Mouse (Mus musculus) kidney, postnatal 10 days (tissue): Measurements from ENCODE around the gene Fndc3b.
A peak's percentile ranks its signal among the peaks of the same experiment; 100 is the strongest.

Experiments used
- DNase-seq: peaks from one replicate; pipeline ENCODE4 v3.0.0; 2021; ENCODE audit warnings: mixed read lengths

The Fndc3b gene

DNA sequence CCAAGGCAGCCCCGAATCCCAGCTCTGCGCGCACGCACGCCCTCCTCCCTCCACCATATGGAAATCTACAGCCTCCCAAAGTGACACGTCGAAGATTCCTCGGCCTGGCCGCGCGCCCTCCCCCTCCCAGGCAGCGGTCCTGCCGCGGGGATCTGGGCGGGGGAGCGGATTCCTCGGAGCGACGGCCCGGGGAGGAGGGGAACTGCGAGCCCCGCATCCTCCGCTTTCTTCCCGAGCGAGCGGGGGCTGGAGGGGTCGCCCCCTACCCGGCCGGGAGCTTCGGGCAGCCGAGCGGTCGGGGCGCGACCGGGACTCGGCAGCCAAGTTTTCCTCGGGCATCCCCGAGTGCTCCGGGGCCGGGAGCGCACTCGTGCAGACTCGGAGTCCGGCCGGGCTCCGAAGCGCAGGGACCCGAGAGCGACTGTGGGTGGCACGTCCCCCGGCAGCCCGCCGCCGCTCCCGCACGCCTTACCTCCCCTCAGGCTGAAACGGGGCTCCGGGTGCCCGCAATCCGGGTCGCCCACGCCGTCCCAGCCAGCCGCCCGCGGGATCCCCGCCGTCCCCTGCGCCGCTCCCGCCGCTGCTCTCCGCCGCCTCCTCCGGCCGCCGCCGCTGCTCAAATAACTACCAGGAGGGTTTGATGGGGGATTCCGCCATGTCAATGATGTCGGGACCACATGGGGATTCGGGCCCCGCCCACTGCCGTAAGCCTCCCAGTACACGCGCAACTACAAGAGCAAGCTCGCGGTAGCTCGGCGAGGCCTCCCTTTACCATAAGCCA, at the start of gene Fndc3b:
Gene Fndc3b, minus strand, starts transcription at position 660 of the 781 bp plus-strand sequence.
- DNase-seq, result peak; percentile 97

DNA sequence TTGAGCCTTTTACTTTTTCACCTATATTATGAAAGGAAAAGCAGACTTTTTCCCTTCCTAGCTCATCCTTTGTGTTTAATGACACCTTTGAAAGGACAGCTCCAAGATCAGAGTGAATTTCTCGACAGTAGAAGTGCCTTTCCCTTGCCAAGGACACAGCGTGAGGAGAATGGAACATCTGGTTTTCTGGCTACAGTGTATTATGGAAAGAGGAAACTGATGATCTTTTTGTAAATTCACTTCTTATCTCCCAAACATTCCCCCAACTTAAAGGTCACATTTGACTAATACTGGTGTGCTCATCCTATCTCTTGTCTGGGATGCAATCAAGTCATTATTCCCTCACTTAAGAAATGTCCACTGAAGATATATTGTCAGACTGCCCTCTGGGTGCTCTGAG, 49.2 kb upstream of the Fndc3b start:
- DNase-seq, result no peak

DNA sequence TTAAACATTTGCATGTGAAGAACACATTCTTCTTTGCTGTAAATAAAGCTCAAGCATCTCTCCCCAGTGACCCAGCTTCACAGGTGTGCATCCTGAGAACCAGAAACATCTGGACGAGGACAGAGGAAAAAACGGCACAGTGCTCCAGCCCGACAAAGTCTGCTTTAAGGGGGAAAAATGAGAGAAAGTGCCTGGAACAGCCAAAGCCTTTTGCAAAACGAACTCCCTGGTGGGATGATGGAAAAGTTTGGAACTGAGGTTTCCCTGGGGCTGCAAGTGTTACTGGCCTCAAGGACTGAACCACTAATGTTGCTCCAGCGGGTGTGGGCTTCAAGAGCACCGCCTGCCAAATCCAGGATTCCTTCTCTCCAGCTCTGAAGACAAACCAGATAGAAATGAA, 47.9 kb upstream of the Fndc3b start:
- DNase-seq, result no peak

DNA sequence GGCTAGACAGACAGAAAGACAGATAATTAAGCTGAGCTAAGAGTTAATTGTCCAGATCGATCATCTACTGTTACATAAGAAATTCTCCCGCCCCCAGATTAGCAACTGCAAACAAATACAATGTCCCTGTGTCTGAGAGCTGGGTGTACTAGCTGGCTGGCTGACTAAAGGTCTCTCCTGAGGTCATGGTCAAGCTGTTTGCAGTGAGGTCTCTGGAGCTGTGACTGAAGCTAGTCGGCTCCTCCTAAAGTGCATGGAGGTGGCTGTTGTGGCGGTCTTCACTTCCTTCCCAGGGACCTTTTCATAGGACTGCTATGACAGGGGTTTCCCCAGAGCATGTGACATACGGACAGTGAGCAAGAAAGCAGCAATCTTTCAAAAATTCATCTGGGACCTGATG, 40.5 kb upstream of the Fndc3b start:
- DNase-seq, result no peak

DNA sequence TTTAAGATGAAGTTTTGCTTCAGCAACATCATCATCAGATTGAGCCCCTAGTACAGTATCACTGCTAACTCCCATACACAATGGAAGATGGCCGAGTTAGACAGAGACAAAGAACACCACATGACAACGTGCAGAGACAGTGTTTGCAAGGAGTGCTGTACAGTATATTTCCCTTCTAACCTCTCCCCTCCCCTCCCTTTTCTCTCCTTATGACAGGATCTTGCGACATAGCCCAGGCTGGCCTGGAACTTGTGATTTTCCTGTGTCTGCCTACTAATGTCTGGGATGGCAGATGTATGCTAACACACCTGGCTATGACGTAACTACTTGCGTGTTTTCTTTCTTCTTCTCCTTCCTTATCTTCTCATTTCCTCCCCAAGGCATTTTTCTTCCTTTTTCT, 40.0 kb upstream of the Fndc3b start:
- DNase-seq, result no peak

DNA sequence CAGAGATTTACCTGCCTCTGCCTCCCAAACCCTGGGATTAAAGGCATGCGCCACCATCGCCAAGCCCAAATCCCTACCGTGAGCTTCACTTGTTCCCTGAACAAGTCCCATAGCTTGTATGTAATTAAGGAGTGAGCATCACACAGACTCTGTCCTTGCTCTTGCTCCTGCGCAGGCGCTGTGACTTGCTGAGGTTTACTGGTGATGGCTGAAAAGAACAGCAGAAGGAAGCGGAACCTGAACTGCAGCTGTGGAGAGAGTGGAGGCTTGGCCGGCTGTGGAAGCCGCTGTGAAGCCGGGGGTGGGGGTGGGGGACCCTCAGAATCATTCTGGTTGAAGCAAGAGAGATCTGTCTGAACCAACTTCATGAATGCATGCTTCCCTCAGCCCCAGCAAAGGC, 34.5 kb upstream of the Fndc3b start:
- no peak for DNase-seq

DNA sequence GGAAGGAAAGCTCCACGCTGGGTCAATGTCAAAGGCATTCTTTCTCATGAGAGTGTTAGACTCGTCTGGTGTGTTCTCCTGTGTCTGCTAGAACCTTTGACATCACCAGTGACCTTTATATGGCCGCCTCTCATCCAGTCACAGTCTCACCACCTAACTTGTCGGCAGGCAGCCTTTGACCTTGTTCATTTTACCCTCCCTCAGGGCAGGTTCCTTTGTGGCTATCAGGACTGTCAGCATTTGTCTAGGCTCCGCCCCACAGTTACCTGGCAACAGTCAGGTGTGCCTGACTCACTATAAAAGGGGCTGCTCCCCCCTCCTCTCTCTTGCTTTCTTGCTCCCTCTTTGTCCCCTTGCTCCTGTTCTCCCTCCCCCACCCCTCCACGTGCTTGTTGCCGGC, 33.6 kb upstream of the Fndc3b start:
- no peak for DNase-seq

DNA sequence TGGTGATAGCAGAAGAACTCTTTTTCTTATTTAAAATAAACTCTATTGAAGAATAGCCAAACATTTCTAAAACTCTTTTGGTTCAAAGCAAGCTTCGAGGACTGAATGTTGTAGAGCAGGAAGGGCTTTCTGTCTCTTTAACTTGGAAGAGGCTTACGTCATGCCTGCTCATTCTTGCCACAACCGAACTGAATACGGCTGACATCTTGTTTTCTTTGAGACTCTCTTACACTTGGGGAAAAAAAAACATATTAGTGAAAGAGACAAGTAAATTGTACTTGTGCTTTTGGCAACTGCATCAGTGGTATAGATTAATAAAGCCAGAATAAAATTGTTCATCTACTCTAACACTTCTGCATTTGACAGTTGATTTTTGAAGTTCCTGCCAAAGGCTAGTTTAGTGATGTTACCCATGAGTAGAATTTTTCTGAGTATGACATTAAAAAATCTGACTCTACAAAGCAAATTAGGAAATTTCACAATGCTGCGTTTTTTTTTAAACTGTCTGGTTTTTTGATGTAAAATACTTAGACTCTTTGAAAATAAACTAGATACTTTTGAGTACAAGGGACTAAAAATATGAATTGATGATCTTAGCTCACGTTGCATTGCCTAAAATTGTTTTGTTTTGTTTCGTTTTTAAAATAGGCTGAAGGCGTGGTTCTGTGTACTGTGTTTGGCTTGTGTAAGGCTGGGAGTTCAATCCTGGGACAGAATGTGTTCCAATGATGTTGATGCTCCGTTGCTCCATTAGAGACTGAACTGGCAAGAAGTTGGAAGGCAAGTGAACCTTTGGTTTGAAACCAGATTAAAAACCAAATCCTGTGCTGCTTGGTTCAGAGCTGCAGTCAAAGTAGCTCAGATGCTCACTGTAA, 32.4 kb upstream of the Fndc3b start:
- DNase-seq, result no peak

DNA sequence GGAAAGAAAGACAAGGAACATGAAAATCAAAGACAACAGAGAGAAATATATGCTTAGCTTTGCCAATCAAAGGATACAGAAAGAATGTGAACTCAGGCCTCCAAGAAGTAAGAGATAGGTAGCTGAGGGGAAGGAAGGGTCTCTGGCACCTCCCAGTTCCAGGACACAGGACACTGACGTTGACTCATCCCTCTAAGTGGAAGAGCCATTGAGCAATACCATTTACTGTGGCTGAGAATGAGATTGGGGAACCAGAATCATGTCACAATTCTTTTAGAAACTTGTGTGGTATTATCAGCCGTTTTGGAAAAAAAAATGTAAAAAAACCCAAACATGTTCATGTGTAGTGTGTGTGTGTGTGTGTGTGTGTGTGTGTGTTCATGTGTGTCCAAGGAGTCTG, 31.0 kb upstream of the Fndc3b start:
- no peak for DNase-seq

DNA sequence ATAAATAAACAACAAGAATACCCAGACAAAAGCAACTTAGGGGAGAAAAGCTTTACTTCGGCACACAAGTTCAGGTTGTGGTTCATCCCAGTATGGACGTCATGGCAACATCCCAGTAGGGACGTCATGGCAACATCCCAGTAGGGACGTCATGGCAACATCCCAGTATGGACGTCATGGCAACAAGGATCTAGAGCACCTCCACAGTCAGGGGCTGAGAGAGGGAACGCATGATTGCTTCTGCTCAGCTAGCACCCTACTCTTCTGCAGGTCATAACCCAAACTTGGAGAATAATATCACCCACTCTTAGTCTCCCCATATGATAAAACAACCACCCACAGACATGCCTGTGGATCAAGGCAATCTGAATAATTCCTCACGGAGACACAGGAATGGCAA, 29.0 kb upstream of the Fndc3b start:
- DNase-seq, result no peak

DNA sequence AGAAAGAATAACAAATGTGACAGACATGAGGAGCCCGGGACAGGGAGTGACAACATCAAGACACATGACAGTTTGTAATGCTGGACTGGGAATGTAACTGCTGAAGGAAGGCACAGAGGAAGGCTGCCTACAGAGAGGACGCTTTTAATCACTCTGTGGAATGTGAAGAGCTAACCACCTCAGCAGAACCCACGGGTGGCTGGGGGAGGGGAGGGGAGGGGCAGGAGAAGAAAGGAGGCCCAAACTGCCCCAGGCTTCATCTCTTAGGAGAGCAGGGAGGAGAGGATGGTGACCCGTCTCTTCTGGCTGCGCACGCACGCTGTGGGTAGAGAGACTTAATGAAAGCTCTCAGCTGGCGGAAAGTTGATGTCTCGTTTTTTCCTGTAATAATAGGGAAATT, 25.1 kb upstream of the Fndc3b start:
- DNase-seq, result peak; percentile 41

DNA sequence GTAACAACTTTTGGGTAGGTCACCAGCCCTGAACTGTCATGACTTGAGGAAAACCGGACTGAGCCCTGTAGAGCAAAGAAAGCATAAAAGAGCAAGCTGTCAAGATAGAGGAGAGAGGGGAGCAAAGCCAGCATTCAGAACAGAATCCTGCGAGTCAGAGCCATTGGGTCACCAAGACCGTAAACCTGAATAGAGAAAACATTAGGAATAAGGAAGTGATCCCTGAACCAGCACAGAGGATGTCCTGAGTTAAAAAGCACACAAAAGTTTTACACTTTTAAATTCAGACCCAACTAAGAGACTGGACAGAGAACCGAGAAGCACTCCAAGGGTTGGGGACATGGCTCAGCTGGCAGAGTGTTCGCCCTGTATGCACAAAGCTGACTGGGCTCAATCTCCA, 24.0 kb upstream of the Fndc3b start:
- DNase-seq, result no peak

DNA sequence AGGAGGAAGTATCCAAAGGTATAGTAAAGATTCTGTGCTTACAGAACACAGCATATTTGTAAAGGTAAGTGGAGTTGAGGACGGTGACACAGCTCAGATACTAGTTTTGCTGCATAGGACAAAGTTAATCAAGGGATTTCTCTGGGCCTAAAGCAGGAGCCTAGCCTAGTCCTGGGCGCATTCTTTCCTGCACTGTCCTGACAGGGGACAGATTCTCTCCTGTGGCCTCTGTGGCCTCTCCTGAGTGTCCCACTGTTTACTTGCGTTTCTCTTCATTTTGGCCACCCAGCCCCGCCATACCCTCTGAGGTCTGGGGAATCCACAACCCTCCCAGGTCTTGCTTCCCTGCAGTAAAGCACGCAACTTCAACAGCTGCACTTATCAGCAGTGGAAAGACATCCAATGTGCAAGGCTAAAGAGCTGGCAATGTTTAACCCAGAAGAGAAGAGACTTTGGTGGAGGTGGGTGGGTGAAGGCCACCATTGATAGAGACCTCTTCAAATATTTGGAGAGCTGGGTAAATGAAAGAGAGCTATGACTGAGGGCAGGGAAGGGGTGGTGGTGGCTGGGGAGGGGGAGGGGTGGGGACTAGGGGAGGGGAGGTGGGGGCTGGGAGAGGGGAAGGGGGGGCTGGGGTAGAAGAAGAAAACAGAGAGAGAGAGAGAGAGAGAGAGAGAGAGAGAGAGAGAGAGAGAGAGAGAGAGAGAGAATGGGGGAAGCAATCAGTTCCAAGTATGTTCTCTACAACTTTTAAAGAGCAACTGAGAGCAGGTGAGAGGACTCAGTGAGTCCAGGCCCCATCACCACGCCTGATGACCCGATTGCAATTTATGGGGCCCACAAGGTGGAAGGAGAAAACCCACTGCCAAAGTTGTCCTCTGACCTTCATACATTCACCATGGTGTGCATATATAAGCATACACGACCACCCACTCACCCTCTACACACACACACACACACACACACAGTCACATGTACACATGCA, 18.0 kb upstream of the Fndc3b start:
- no peak for DNase-seq

DNA sequence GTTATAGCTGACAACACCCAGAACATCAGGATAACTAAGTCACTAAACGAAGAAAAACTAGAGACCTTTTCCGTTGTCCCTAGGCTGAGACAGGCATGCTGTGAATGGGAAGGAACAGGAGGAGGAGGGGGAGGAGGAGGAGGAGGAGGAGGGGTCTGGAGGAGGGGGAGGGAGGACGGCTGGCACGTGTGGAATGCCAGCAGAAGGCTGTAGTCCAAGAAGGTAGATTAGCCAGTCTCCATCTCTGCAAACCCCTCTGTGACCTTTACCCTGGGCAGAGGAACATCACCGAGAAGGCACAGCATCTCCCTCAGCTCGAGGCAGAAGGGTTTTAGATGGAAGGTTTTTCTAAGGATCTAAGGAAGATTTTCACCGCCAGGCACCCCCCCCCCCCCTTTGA, 17.1 kb upstream of the Fndc3b start:
- DNase-seq, result no peak

DNA sequence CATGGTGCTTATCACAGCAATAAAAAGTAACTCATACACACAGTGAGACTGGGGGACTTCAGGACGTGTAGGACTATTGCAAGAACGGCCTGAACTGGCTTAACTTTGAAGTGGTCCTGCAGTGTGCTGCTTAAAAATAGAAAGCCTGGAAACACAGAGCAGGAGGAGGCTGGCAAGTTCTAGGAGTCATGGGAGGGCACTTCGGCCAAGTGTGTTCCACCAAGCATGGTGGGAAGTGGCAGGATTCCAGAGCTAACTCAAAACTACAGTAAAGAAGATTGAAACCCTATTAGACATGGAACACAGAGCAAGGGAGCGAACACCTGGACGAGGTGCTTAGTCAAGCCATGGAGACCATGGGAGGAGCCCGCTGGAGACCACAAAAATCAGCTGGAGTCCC, 14.6 kb upstream of the Fndc3b start:
- DNase-seq, result peak; percentile 39

DNA sequence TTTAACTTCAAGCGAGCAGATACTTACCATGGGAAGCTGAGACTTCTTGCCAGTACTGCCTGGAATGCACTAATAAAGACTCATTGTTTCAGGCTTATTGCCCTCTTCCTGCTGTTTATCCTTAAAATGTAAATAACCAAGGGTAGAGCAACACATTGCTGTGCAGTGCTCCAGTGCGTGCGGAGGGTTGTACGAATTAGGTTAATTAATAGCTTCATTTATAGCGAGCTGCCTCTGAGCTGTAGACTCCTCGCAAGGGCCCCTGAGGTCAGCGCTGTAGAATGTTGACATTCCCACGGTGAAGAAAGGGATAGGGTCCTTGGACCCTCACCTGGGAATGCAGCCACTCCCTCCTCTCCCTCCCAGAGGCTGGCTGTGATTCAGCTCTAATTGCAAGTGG, 13.1 kb upstream of the Fndc3b start:
- no peak for DNase-seq

DNA sequence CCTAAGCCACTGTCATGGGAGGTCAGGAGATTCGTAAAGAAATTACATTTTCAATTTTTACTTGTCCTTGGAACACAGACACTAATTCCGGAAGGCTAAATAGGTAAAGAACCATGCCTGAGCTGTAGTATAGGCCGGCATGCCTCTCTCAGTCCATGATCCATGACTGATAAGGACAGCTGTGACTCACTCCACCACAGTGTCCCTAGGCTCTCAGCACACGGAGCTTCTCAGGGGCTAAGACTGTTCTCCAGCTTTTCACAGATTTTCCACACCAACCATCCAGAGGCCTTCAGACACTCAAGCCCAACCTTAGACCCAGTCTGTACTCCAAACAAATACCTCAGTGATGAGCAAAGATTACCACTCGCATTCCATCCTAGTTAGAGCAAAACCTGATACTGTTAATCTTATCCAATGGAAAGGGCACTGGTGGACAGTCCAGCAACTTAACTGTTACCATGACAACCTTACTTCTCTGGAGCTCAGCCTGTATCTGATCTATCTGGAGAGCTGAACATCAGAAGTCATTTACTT, 7.8 kb upstream of the Fndc3b start:
- no peak for DNase-seq

DNA sequence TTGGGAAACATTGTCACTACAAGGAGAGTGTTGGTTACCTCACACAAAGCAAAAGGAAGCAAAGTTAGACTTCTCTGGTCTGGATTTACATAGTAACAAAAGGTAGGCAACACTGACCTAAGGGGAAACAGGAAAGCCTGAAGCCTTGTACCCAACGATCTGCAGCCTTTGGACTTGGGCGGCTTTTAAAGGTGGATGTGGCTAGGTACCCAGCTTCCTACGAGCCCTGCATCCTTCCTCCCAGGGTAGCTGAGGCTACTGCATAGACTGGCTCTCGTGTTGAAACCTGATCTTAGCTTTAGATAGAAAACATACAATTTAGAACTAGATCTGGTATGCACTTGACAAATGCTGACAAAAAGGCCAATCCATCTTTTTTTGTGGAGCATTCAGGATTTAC, 2.9 kb upstream of the Fndc3b start:
- DNase-seq, result no peak

DNA sequence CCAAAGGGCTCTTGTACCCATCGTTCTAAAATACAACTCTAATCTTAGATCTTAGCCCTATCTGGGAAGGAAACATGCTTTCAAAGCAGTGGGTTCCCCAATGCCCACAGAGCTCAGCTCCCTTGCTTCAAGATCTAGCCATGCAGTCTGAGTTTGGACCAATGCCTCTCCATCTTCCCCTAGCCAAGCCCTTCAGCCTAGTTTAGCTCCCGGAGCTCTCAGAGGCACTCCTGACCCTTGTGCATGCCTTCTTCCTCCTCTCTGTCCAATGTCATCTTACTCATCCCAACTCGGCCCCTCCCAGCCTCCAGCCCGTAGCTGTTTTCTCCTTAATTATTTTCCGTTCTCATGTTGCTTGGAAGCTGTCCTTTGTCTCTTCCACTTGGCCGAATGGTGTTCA, 1.3 kb upstream of the Fndc3b start:
- no peak for DNase-seq

DNA sequence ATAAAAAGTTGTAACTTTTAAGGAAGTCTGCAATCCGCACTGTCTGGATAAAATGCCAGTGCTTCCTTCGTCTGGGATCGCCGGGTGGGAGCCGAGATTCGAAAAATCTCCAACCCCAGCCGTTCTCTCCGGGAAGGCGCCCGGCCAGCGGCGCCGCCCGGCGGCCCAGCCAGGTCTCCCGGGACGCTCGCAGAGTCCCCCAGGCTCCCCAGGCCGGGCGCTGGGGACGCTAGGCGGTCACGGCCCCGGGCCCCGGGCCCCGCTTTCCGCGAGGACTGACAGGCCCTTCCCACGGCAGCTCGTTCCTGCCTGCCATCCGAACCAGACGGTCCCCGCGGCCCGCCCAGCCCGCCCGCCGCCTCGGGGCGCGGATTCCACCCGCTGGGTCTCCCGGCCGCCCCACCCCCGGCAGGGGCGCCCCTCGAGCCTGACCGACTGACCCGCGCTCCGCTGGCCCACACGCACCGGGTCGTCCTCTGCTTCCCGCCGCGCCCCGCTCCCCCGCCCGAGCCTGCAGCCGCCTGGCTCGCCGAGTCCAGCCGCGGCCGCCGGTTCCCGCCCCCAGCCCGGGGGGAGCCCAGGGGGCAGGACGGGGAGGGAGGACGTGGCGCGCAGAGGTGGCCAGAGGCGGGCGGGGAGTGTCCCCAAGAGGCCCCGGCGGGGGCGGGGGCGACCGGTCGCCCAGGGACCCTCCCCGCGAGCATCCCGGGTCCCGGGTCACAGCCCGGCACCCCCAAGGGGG, 1.0 kb downstream of the Fndc3b start:
- DNase-seq, result peak; percentile 92

DNA sequence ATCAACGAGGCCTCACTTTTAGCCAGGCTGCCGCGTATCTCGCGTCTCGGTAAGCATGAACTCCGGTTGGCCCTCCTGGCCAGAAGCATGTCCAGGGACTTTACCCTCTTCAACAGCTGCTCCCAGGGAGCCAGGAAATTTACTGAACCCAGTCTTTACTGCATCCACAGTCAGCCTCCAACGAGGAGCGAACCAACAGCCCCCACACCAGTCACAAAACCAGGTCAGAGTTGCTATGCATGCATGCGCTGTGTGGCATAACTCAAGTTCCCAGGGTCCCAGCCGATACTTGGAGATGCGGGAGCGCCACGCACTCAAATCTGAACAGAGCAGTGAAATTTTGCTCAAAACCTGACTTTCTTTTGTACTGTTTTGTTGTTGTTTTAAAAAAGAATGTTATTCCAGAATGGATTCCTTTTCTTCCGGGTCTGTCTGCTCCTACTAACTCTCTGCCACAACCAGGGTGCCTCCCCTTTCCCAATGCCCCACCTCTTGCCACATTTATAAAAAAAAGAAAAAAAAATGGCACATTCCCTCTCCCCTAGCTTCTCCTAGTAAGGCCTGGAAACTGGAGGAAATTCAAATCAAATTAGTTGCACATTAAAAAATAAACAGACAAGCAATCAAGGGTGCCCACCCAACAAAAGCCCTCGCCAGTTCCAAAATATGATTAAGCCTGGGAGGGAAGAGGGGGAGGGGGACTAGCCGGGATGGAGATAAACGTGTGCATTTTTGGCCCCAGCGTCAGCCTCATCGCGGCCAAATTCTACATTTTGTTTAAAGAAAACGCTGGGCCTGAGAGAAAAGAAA, 1.8 kb downstream of the Fndc3b start:
- DNase-seq, result peak; percentile 67
